Mouse (Mus musculus): ENCODE data around the gene Gm20503. TPM values are rescaled to one million over a fixed set of nuclear protein-coding genes. Genes with fewer than 3 reads are reported as not detected.

Gene Gm20503
- polyA plus RNA-seq, 1 experiment from 2014 or later, result 11.5 TPM

GRCm38 (mm10) chr4:59040397-59041287 is 37.6 kb downstream of the Gm20503 start:
- Histone ChIP-seq H3K27ac (ENCODE audit: low read depth, low read length) (no peak overlapping the region), H3K4me2 (no peak overlapping the region), H3K36me3 (ENCODE audit: control insufficient read depth, insufficient read depth, low read length) (no peaks in the 10 kb centered on the region), H3K4me3 (ENCODE audit: low read depth, low read length) (no peak overlapping the region), H3K9me3 (ENCODE audit: control insufficient read depth, low read length) (no peaks in the 10 kb centered on the region), H3K27me3 (replicated peaks; ENCODE audit: control insufficient read depth, insufficient read depth, low read length) (no peaks in the 10 kb centered on the region), H3K9ac (ENCODE audit: low read depth, low read length) (no peak overlapping the region), H3K4me1 (replicated peaks; ENCODE audit: control insufficient read depth, insufficient read depth, low read length) (peaks cover 8% of the 10 kb centered on the region; the same call in 1 of the 2 replicates)
- DNase-seq (ENCODE audit: low spot score) (no peak), ATAC-seq (replicated peaks; ENCODE audit: low FRiP score) (no peak)
- WGBS, result 82% methylated on average over 11 of the region's 11 CpGs

- DNase-seq (ENCODE audit: low spot score) (no peak), ATAC-seq (replicated peaks; ENCODE audit: low FRiP score) (no peak)
- Histone ChIP-seq H3K4me3 (ENCODE audit: low read depth, low read length) (no peak overlapping the region), H3K4me1 (replicated peaks; ENCODE audit: control insufficient read depth, insufficient read depth, low read length) (no peaks in the 10 kb centered on the region), H3K27me3 (replicated peaks; ENCODE audit: control insufficient read depth, insufficient read depth, low read length) (no peaks in the 10 kb centered on the region), H3K4me2 (no peak overlapping the region), H3K9ac (ENCODE audit: low read depth, low read length) (no peak overlapping the region), H3K36me3 (ENCODE audit: control insufficient read depth, insufficient read depth, low read length) (no peaks in the 10 kb centered on the region), H3K9me3 (ENCODE audit: control insufficient read depth, low read length) (no peaks in the 10 kb centered on the region), H3K27ac (ENCODE audit: low read depth, low read length) (no peak overlapping the region)
- WGBS, result 90% methylated on average over 5 of the region's 5 CpGs
Measured at GRCm38 (mm10) chr4:59043074-59043473, 40.1 kb downstream of the Gm20503 start.

- DNase-seq (ENCODE audit: low spot score) (no peak), ATAC-seq (replicated peaks; ENCODE audit: low FRiP score) (no peak)
- 74% methylated on average over 6 of the region's 6 CpGs for WGBS
Measured at GRCm38 (mm10) chr4:59043891-59044290, 40.9 kb downstream of the Gm20503 start.

GRCm38 (mm10) chr4:59047222-59047621 is 44.2 kb downstream of the Gm20503 start:
- Histone ChIP-seq H3K9ac (ENCODE audit: low read depth, low read length) (no peak overlapping the region), H3K27ac (ENCODE audit: low read depth, low read length) (no peak overlapping the region), H3K4me1 (replicated peaks; ENCODE audit: control insufficient read depth, insufficient read depth, low read length) (no peaks in the 10 kb centered on the region), H3K27me3 (replicated peaks; ENCODE audit: control insufficient read depth, insufficient read depth, low read length) (no peaks in the 10 kb centered on the region), H3K4me2 (no peak overlapping the region), H3K36me3 (ENCODE audit: control insufficient read depth, insufficient read depth, low read length) (no peaks in the 10 kb centered on the region), H3K4me3 (ENCODE audit: low read depth, low read length) (no peak overlapping the region), H3K9me3 (ENCODE audit: control insufficient read depth, low read length) (no peaks in the 10 kb centered on the region)
- ATAC-seq (replicated peaks; ENCODE audit: low FRiP score) (no peak), DNase-seq (ENCODE audit: low spot score) (no peak)
- 51% methylated on average over 3 of the region's 3 CpGs for WGBS

More at GRCm38 (mm10) chr4:59043891-59044290, 40.9 kb downstream of the Gm20503 start:
- no peaks in the 10 kb centered on the region for H3K9me3 ChIP-seq (ENCODE audit: control insufficient read depth, low read length)
- H3K4me1 ChIP-seq (replicated peaks; ENCODE audit: control insufficient read depth, insufficient read depth, low read length), result no peaks in the 10 kb centered on the region
- H3K9ac ChIP-seq (ENCODE audit: low read depth, low read length), result no peak overlapping the region
- H3K27me3 ChIP-seq (replicated peaks; ENCODE audit: control insufficient read depth, insufficient read depth, low read length), result no peaks in the 10 kb centered on the region
- H3K36me3 ChIP-seq (ENCODE audit: control insufficient read depth, insufficient read depth, low read length), result no peaks in the 10 kb centered on the region
- H3K27ac ChIP-seq (ENCODE audit: low read depth, low read length), result no peak overlapping the region
- no peak overlapping the region for H3K4me3 ChIP-seq (ENCODE audit: low read depth, low read length)
- H3K4me2 ChIP-seq, result no peak overlapping the region

GRCm38 (mm10) chr4:59051081-59051480 is 48.1 kb downstream of the Gm20503 start:
- no peak overlapping the region for H3K27ac ChIP-seq (ENCODE audit: low read depth, low read length)
- no peaks in the 10 kb centered on the region for H3K4me1 ChIP-seq (replicated peaks; ENCODE audit: control insufficient read depth, insufficient read depth, low read length)
- ATAC-seq (replicated peaks; ENCODE audit: low FRiP score) (no peak), DNase-seq (ENCODE audit: low spot score) (no peak)
- H3K36me3 ChIP-seq (ENCODE audit: control insufficient read depth, insufficient read depth, low read length), result no peaks in the 10 kb centered on the region
- no peak overlapping the region for H3K4me3 ChIP-seq (ENCODE audit: low read depth, low read length)
- no peak overlapping the region for H3K9ac ChIP-seq (ENCODE audit: low read depth, low read length)
- 54% methylated on average over 1 of the region's 1 CpGs for WGBS
- H3K9me3 ChIP-seq (ENCODE audit: control insufficient read depth, low read length), result no peaks in the 10 kb centered on the region
- H3K4me2 ChIP-seq, result no peak overlapping the region
- no peaks in the 10 kb centered on the region for H3K27me3 ChIP-seq (replicated peaks; ENCODE audit: control insufficient read depth, insufficient read depth, low read length)

GRCm38 (mm10) chr4:59057929-59058328 is 54.9 kb downstream of the Gm20503 start:
- DNase-seq (ENCODE audit: low spot score) (no peak), ATAC-seq (replicated peaks; ENCODE audit: low FRiP score) (no peak)
- Histone ChIP-seq H3K4me1 (replicated peaks; ENCODE audit: control insufficient read depth, insufficient read depth, low read length) (no peaks in the 10 kb centered on the region), H3K4me3 (ENCODE audit: low read depth, low read length) (no peak overlapping the region), H3K27ac (ENCODE audit: low read depth, low read length) (no peak overlapping the region), H3K27me3 (replicated peaks; ENCODE audit: control insufficient read depth, insufficient read depth, low read length) (no peaks in the 10 kb centered on the region), H3K9ac (ENCODE audit: low read depth, low read length) (no peak overlapping the region), H3K4me2 (no peak overlapping the region), H3K9me3 (ENCODE audit: control insufficient read depth, low read length) (no peaks in the 10 kb centered on the region), H3K36me3 (ENCODE audit: control insufficient read depth, insufficient read depth, low read length) (no peaks in the 10 kb centered on the region)
- WGBS, result 77% methylated on average over 3 of the region's 3 CpGs

- Histone ChIP-seq H3K36me3 (ENCODE audit: control insufficient read depth, insufficient read depth, low read length) (no peaks in the 10 kb centered on the region), H3K27me3 (replicated peaks; ENCODE audit: control insufficient read depth, insufficient read depth, low read length) (no peaks in the 10 kb centered on the region), H3K27ac (ENCODE audit: low read depth, low read length) (no peak overlapping the region), H3K4me1 (replicated peaks; ENCODE audit: control insufficient read depth, insufficient read depth, low read length) (no peaks in the 10 kb centered on the region), H3K4me2 (no peak overlapping the region), H3K9ac (ENCODE audit: low read depth, low read length) (no peak overlapping the region), H3K4me3 (ENCODE audit: low read depth, low read length) (no peak overlapping the region), H3K9me3 (ENCODE audit: control insufficient read depth, low read length) (no peaks in the 10 kb centered on the region)
- ATAC-seq (replicated peaks; ENCODE audit: low FRiP score) (no peak), DNase-seq (ENCODE audit: low spot score) (no peak)
- WGBS, result 79% methylated on average over 12 of the region's 12 CpGs
Measured at GRCm38 (mm10) chr4:59062526-59062925, 59.5 kb downstream of the Gm20503 start.

- no peaks in the 10 kb centered on the region for H3K9me3 ChIP-seq (ENCODE audit: control insufficient read depth, low read length)
- no peaks in the 10 kb centered on the region for H3K27me3 ChIP-seq (replicated peaks; ENCODE audit: control insufficient read depth, insufficient read depth, low read length)
- DNase-seq (ENCODE audit: low spot score), result no peak
- H3K4me2 ChIP-seq, result no peak overlapping the region
- no peak for ATAC-seq (replicated peaks; ENCODE audit: low FRiP score)
- WGBS, result 55% methylated on average over 3 of the region's 3 CpGs
- no peak overlapping the region for H3K27ac ChIP-seq (ENCODE audit: low read depth, low read length)
- no peaks in the 10 kb centered on the region for H3K4me1 ChIP-seq (replicated peaks; ENCODE audit: control insufficient read depth, insufficient read depth, low read length)
- H3K4me3 ChIP-seq (ENCODE audit: low read depth, low read length), result no peak overlapping the region
- H3K9ac ChIP-seq (ENCODE audit: low read depth, low read length), result no peak overlapping the region
- no peaks in the 10 kb centered on the region for H3K36me3 ChIP-seq (ENCODE audit: control insufficient read depth, insufficient read depth, low read length)
Measured at GRCm38 (mm10) chr4:59069276-59069675, 66.3 kb downstream of the Gm20503 start.

DNA sequence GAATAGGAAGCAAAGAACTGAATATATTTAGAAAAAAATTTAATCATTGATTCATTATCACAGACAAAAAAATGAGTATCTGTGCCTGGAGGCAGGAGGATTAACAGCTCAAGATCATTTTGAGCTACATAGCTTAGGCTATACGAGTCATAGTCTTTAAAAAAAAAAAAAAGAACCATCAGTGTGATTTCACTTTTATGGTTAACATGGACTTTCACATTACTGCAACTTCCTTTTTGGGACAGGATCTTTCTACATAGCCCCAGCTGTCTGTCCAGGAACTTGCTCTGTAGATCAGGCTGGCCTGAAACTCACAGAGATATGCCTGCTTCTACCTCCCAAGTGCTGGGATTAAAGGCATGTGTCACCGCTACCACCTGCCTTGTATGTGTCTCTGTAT is 80.4 kb downstream of the Gm20503 start:
- H3K4me1 ChIP-seq (replicated peaks; ENCODE audit: control insufficient read depth, insufficient read depth, low read length), result no peaks in the 10 kb centered on the region
- no peak overlapping the region for H3K9ac ChIP-seq (ENCODE audit: low read depth, low read length)
- DNase-seq (ENCODE audit: low spot score) (no peak), ATAC-seq (replicated peaks; ENCODE audit: low FRiP score) (no peak)
- H3K27me3 ChIP-seq (replicated peaks; ENCODE audit: control insufficient read depth, insufficient read depth, low read length), result no peaks in the 10 kb centered on the region
- whole genome bisulfite sequencing, result 72% methylated on average over 2 of the region's 2 CpGs
- H3K36me3 ChIP-seq (ENCODE audit: control insufficient read depth, insufficient read depth, low read length), result no peaks in the 10 kb centered on the region
- no peaks in the 10 kb centered on the region for H3K9me3 ChIP-seq (ENCODE audit: control insufficient read depth, low read length)
- no peak overlapping the region for H3K27ac ChIP-seq (ENCODE audit: low read depth, low read length)
- H3K4me3 ChIP-seq (ENCODE audit: low read depth, low read length), result no peak overlapping the region
- no peak overlapping the region for H3K4me2 ChIP-seq
